Mouse (Mus musculus): ENCODE measurements around the gene Olfr373. TPM values are rescaled to one million over a fixed set of nuclear protein-coding genes. Genes with fewer than 3 reads are reported as not detected.
"Not testable (repeated sequence)": the region's sequence is repeated elsewhere in the genome, so short reads cannot be mapped to it uniquely, and the experiment has no call there.

Gene Olfr373
- polyA plus RNA-seq, 1 experiment from 2014 or later: 0.04 TPM

- H3K9me3 ChIP-seq: 0 out of 2 replicates have a peak, but pooled peaks cover 2% of the 10 kb centered on the region
- no peak overlapping the region for H3K4me3 ChIP-seq
- no peaks in the 10 kb centered on the region for H3K4me1 ChIP-seq
- no peaks in the 10 kb centered on the region for H3K27me3 ChIP-seq (replicated peaks; ENCODE audit: low read depth, poor library complexity, severe bottlenecking)
- WGBS: 67% methylated on average over 3 of the region's 3 CpGs
- no peak overlapping the region for H3K27ac ChIP-seq (replicated peaks)
- no peaks in the 10 kb centered on the region for H3K36me3 ChIP-seq (replicated peaks)
- DNase-seq (ENCODE audit: low spot score): no peak
Observed at GRCm38 (mm10) chr8:72112486-72112885, 29.5 kb downstream of the Olfr373 start.

- H3K27me3 ChIP-seq (replicated peaks; ENCODE audit: low read depth, poor library complexity, severe bottlenecking): no peaks in the 10 kb centered on the region
- H3K27ac ChIP-seq (replicated peaks): no peak overlapping the region
- 94% methylated on average over 2 of the region's 2 CpGs for WGBS
- H3K4me1 ChIP-seq: no peaks in the 10 kb centered on the region
- H3K9me3 ChIP-seq: 0 out of 2 replicates have a peak, but pooled peaks cover 2% of the 10 kb centered on the region
- no peaks in the 10 kb centered on the region for H3K36me3 ChIP-seq (replicated peaks)
- no peak for DNase-seq (ENCODE audit: low spot score)
- no peak overlapping the region for H3K4me3 ChIP-seq
Observed at GRCm38 (mm10) chr8:72115202-72115601, 32.2 kb downstream of the Olfr373 start.

- Histone ChIP-seq H3K27me3 (replicated peaks; ENCODE audit: low read depth, poor library complexity, severe bottlenecking) (no peaks in the 10 kb centered on the region), H3K27ac (replicated peaks) (no peak overlapping the region), H3K9me3 (no peaks in the 10 kb centered on the region), H3K4me1 (peaks cover 17% of the 10 kb centered on the region), H3K4me3 (no peak overlapping the region), H3K36me3 (replicated peaks) (no peaks in the 10 kb centered on the region)
- DNase-seq (ENCODE audit: low spot score): no peak
- 55% methylated on average over 4 of the region's 4 CpGs for WGBS
Observed at GRCm38 (mm10) chr8:72118616-72119015, 35.6 kb downstream of the Olfr373 start.

- H3K36me3 ChIP-seq (replicated peaks); H3K4me3 ChIP-seq; H3K9me3 ChIP-seq; H3K27me3 ChIP-seq (replicated peaks; ENCODE audit: low read depth, poor library complexity, severe bottlenecking): not testable (repeated sequence)
- peak overlapping the region; percentile 66; the same call in 1 of the 2 replicates for H3K27ac ChIP-seq (replicated peaks)
- peaks cover 17% of the 10 kb centered on the region for H3K4me1 ChIP-seq
- 48% methylated on average over 3 of the region's 3 CpGs for WGBS
- DNase-seq (ENCODE audit: low spot score): peak; percentile 13
Observed at GRCm38 (mm10) chr8:72121486-72121885, 38.5 kb downstream of the Olfr373 start.

GRCm38 (mm10) chr8:72121997-72122396, 39.0 kb downstream of the Olfr373 start:
- peaks cover 17% of the 10 kb centered on the region for H3K4me1 ChIP-seq
- H3K27me3 ChIP-seq (replicated peaks; ENCODE audit: low read depth, poor library complexity, severe bottlenecking): no peaks in the 10 kb centered on the region
- 24% methylated on average over 1 of the region's 1 CpGs for WGBS
- peak overlapping the region; percentile 66; the same call in 1 of the 2 replicates for H3K27ac ChIP-seq (replicated peaks)
- no peaks in the 10 kb centered on the region for H3K9me3 ChIP-seq
- H3K4me3 ChIP-seq: no peak overlapping the region
- DNase-seq (ENCODE audit: low spot score): peak; percentile 47
- H3K36me3 ChIP-seq (replicated peaks): no peaks in the 10 kb centered on the region

- no peak for DNase-seq (ENCODE audit: low spot score)
- Histone ChIP-seq H3K27ac (replicated peaks) (no peak overlapping the region), H3K4me1 (peaks cover 17% of the 10 kb centered on the region), H3K36me3 (replicated peaks) (no peaks in the 10 kb centered on the region), H3K9me3 (no peaks in the 10 kb centered on the region), H3K27me3 (replicated peaks; ENCODE audit: low read depth, poor library complexity, severe bottlenecking) (no peaks in the 10 kb centered on the region), H3K4me3 (no peak overlapping the region)
- WGBS: 90% methylated on average over 1 of the region's 1 CpGs
Observed at GRCm38 (mm10) chr8:72127834-72128233, 44.9 kb downstream of the Olfr373 start.

GRCm38 (mm10) chr8:72131251-72131650, 48.3 kb downstream of the Olfr373 start:
- no peak overlapping the region for H3K4me3 ChIP-seq
- peak overlapping the region; percentile 46 for H3K27ac ChIP-seq (replicated peaks)
- no peaks in the 10 kb centered on the region for H3K27me3 ChIP-seq (replicated peaks; ENCODE audit: low read depth, poor library complexity, severe bottlenecking)
- WGBS: 41% methylated on average over 2 of the region's 2 CpGs
- DNase-seq (ENCODE audit: low spot score): peak; percentile 59
- no peaks in the 10 kb centered on the region for H3K9me3 ChIP-seq
- peaks cover 29% of the 10 kb centered on the region for H3K4me1 ChIP-seq
- H3K36me3 ChIP-seq (replicated peaks): no peaks in the 10 kb centered on the region

- Histone ChIP-seq H3K27ac (replicated peaks) (peak overlapping the region; percentile 46), H3K4me3 (no peak overlapping the region), H3K27me3 (replicated peaks; ENCODE audit: low read depth, poor library complexity, severe bottlenecking) (no peaks in the 10 kb centered on the region), H3K36me3 (replicated peaks) (no peaks in the 10 kb centered on the region), H3K9me3 (no peaks in the 10 kb centered on the region), H3K4me1 (peaks cover 32% of the 10 kb centered on the region)
- WGBS: 86% methylated on average over 2 of the region's 2 CpGs
- DNase-seq (ENCODE audit: low spot score): no peak
Observed at GRCm38 (mm10) chr8:72131901-72132300, 48.9 kb downstream of the Olfr373 start.

GRCm38 (mm10) chr8:72132417-72132816, 49.4 kb downstream of the Olfr373 start:
- no peak overlapping the region for H3K4me3 ChIP-seq
- H3K27me3 ChIP-seq (replicated peaks; ENCODE audit: low read depth, poor library complexity, severe bottlenecking): no peaks in the 10 kb centered on the region
- H3K36me3 ChIP-seq (replicated peaks): peaks cover under 1% of the 10 kb centered on the region; the same call in 1 of the 2 replicates
- H3K27ac ChIP-seq (replicated peaks): no peak overlapping the region
- DNase-seq (ENCODE audit: low spot score): no peak
- H3K4me1 ChIP-seq: peaks cover 37% of the 10 kb centered on the region
- WGBS: 90% methylated on average over 1 of the region's 1 CpGs
- H3K9me3 ChIP-seq: no peaks in the 10 kb centered on the region

GRCm38 (mm10) chr8:72132891-72133290, 49.9 kb downstream of the Olfr373 start:
- Histone ChIP-seq H3K36me3 (replicated peaks) (peaks cover 5% of the 10 kb centered on the region), H3K9me3 (no peaks in the 10 kb centered on the region), H3K4me1 (peaks cover 41% of the 10 kb centered on the region), H3K27ac (replicated peaks) (no peak overlapping the region; the same call in 1 of the 2 replicates), H3K27me3 (replicated peaks; ENCODE audit: low read depth, poor library complexity, severe bottlenecking) (no peaks in the 10 kb centered on the region), H3K4me3 (no peak overlapping the region)
- WGBS: 81% methylated on average over 1 of the region's 1 CpGs
- DNase-seq (ENCODE audit: low spot score): no peak

- no peak for DNase-seq (ENCODE audit: low spot score)
- WGBS: 50% methylated on average over 1 of the region's 1 CpGs
- Histone ChIP-seq H3K27me3 (replicated peaks; ENCODE audit: low read depth, poor library complexity, severe bottlenecking) (no peaks in the 10 kb centered on the region), H3K4me3 (no peak overlapping the region), H3K4me1 (peaks cover 48% of the 10 kb centered on the region), H3K9me3 (no peaks in the 10 kb centered on the region), H3K36me3 (replicated peaks) (peaks cover 11% of the 10 kb centered on the region), H3K27ac (replicated peaks) (no peak overlapping the region)
Observed at GRCm38 (mm10) chr8:72133507-72133906, 50.5 kb downstream of the Olfr373 start.

GRCm38 (mm10) chr8:72134756-72135445, 51.9 kb downstream of the Olfr373 start, which contains the start of gene Tpm4:
TSS of gene Tpm4 (plus strand) at chr8:72134975.
- Histone ChIP-seq H3K9me3 (no peaks in the 10 kb centered on the region), H3K27ac (replicated peaks) (peak within 1 kb of the TSS; percentile 100), H3K36me3 (replicated peaks) (peaks cover 25% of the 10 kb centered on the region), H3K4me3 (peak within 1 kb of the TSS; percentile 92), H3K4me1 (peaks cover 48% of the 10 kb centered on the region), H3K27me3 (replicated peaks; ENCODE audit: low read depth, poor library complexity, severe bottlenecking) (no peaks in the 10 kb centered on the region)
- WGBS: 1% methylated on average over 49 of the region's 49 CpGs
- peak; percentile 93 for DNase-seq (ENCODE audit: low spot score)
